Mouse (Mus musculus) thymus, postnatal 36 days (tissue): ENCODE data around the gene Noxred1.
A peak's percentile ranks its signal among the peaks of the same experiment; 100 is the strongest.
"Not testable (repeated sequence)": the region's sequence is repeated elsewhere in the genome, so short reads cannot be mapped to it uniquely, and the experiment has no call there.

Experiments
- DNase-seq, 2 experiments: peaks; one replicate each; pipeline ENCODE4 v3.0.0; 2022; ENCODE audit warnings: mixed read lengths in 2 of 2

The Noxred1 gene

GRCm38 (mm10) chr12:87238632-87239031 lies at the start of gene Noxred1:
TSS of gene Noxred1 (minus strand) at chr12:87238732.
- DNase-seq = no peak

- no peak for DNase-seq
These were observed 46.2 kb upstream of the Noxred1 start for GRCm38 (mm10) chr12:87284726-87285125.

GRCm38 (mm10) chr12:87284268-87284667 lies 45.7 kb upstream of the Noxred1 start:
- DNase-seq = no peak

GRCm38 (mm10) chr12:87283706-87284105 lies 45.2 kb upstream of the Noxred1 start:
- DNase-seq = no peak

GRCm38 (mm10) chr12:87282743-87283142 lies 44.2 kb upstream of the Noxred1 start:
- DNase-seq = no peak

- no peak for DNase-seq
These were observed 43.2 kb upstream of the Noxred1 start for GRCm38 (mm10) chr12:87281766-87282165.

GRCm38 (mm10) chr12:87279879-87280278 lies 41.3 kb upstream of the Noxred1 start:
- no peak for DNase-seq

- DNase-seq = no peak
These were observed 40.8 kb upstream of the Noxred1 start for GRCm38 (mm10) chr12:87279350-87279749.

- no peak for DNase-seq
These were observed 39.7 kb upstream of the Noxred1 start for GRCm38 (mm10) chr12:87278118-87278730.

- not testable (repeated sequence) for DNase-seq
These were observed 38.7 kb upstream of the Noxred1 start for GRCm38 (mm10) chr12:87277251-87277650.

- no peak for DNase-seq
These were observed 36.6 kb upstream of the Noxred1 start for GRCm38 (mm10) chr12:87274853-87275831.

- no peak for DNase-seq
These were observed 29.1 kb upstream of the Noxred1 start for GRCm38 (mm10) chr12:87267682-87268081.

- DNase-seq = no peak
These were observed 28.5 kb upstream of the Noxred1 start for GRCm38 (mm10) chr12:87266827-87267603.

- peak; percentile 84 to 88 for DNase-seq
These were observed 27.7 kb upstream of the Noxred1 start, which contains the start of the genes Vipas39 and Ahsa1 for GRCm38 (mm10) chr12:87266108-87266826. TSS of gene Vipas39 (minus strand) at chr12:87266256. TSS of gene Ahsa1 (plus strand) at chr12:87266479.

- no peak for DNase-seq
These were observed 26.9 kb upstream of the Noxred1 start for GRCm38 (mm10) chr12:87265444-87265843.

- no peak for DNase-seq
These were observed 22.0 kb upstream of the Noxred1 start for GRCm38 (mm10) chr12:87260562-87260961.

GRCm38 (mm10) chr12:87256629-87257028 lies 18.1 kb upstream of the Noxred1 start:
- no peak for DNase-seq

GRCm38 (mm10) chr12:87253878-87254277 lies 15.3 kb upstream of the Noxred1 start:
- no peak for DNase-seq

GRCm38 (mm10) chr12:87250161-87250560 lies 11.6 kb upstream of the Noxred1 start:
- no peak for DNase-seq

GRCm38 (mm10) chr12:87236882-87237483 lies 1.5 kb downstream of the Noxred1 start:
- DNase-seq = no peak

- DNase-seq = no peak
These were observed 8.1 kb downstream of the Noxred1 start for GRCm38 (mm10) chr12:87230379-87230895.

GRCm38 (mm10) chr12:87229633-87230032 lies 8.9 kb downstream of the Noxred1 start:
- no peak for DNase-seq
